ENCODE assay signal across 8 mouse cellular contexts in the genomic region with DNA sequence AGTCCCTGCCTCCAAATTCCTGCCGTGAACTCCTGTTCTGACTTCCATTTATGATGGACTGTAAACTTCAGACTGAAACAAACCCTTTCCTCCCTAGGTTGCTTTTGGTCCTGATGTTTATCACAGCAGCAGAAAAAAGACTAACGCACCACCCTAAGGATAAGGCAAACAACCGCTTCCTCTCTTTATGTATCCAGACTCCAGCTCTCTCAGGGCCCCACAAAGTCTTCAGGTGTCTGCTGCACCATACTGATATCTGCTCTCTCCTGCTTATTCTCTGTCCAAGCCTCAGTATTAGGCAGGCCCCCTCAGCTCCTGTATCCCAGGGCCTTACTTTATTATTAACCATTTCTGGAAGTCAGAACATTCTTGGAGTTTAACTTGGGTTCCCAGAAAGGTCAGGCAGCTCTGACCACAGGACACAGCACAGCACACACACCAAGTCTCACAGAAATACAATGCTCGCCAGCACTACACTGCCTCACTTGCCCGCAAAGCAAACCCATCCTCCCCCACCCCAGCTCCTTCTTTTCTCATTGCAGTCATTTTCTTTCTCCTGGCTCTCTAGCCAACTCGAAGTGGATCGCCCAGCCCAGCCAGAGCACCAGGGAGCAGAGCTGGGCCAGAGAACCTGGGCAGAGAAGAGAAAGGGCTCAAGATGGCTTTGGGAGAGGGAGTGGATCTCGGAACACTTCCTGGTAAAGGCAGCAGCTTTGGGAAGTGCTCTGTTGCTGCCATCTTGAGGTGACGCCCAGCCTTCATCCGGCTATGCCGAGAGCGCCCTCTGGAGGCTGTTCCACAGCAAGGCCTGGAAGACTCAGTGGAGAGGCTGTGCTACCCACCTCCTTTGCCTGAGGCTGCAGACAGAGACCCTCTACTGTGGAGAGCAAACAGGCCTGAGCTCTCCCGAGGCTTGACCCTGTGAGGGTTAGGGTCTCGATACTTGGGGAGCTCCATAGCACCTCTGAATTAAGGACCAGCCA. TPM values are rescaled to one million over a fixed set of nuclear protein-coding genes. Genes with fewer than 3 reads are reported as not detected.
DNase-seq lines count a peak whose midpoint lies in the region; ATAC-seq lines count a peak whose summit lies in the region.

No protein-coding gene starts in this region.

- no peaks in the 10 kb centered on the region for H3K9me3 ChIP-seq in hindbrain, embryonic 13.5 days

- ATAC-seq in hindbrain, embryonic 13.5 days (ENCODE audit: low FRiP score) = peak; percentile 70

- no peak overlapping the region for H3K4me3 ChIP-seq in hindbrain, embryonic 13.5 days

- peak overlapping the region; percentile 63 for H3K27ac ChIP-seq in hindbrain, embryonic 13.5 days

- peak overlapping the region; percentile 44 for H3K4me2 ChIP-seq in hindbrain, embryonic 13.5 days

- 30% methylated on average over 14 of the region's 14 CpGs for WGBS in hindbrain, embryonic 13.5 days

- H3K9ac ChIP-seq in hindbrain, embryonic 13.5 days = peak overlapping the region; percentile 65

- H3K36me3 ChIP-seq in hindbrain, embryonic 13.5 days = no peaks in the 10 kb centered on the region

- peaks cover 27% of the 10 kb centered on the region; the same call in 1 of the 2 replicates for H3K4me1 ChIP-seq in hindbrain, embryonic 13.5 days (replicated peaks)

- DNase-seq in NIH3T3 (ENCODE audit: low read depth) = peak; percentile 97
- DNase-seq in cerebellum, adult 9-11 months = peak; percentile 88
- peak; percentile 73 to 80 for DNase-seq in frontal cortex, postnatal 25 days (ENCODE audit: low spot score in 2 of 2)
- peak; percentile 89 to 92 for DNase-seq in layer of hippocampus, postnatal 14 days (ENCODE audit: low spot score in 2 of 2)
- peak; percentile 93 for DNase-seq in lung, postnatal 10 days
- DNase-seq in ovary, postnatal 14 days (ENCODE audit: low spot score) = peak; percentile 86
- DNase-seq in thymus, postnatal 10 days (ENCODE audit: low spot score in 2 of 2) = peak; percentile 78 to 93

- H3K27me3 ChIP-seq in hindbrain, embryonic 13.5 days = peaks cover 11% of the 10 kb centered on the region

RNA-seq across cellular contexts. Expression of gene Ntn5, which starts 1.4 kb away (rescaled TPM):
- 2.3 and 2.6 TPM in 2 replicates for polyA plus RNA-seq in hindbrain, embryonic 13.5 days (2015; fragmentation: Nextera tagmentation; extraction: Ambion mirVana)
- under 1 TPM; 0.67 to 0.94 TPM for total RNA-seq in layer of hippocampus, postnatal 14 days (2021)

RNA-seq across cellular contexts. Expression of gene Sec1, which starts 11.8 kb away (rescaled TPM):
- 0.40 and 0.86 TPM in 2 replicates for polyA plus RNA-seq in hindbrain, embryonic 13.5 days (2015; fragmentation: Nextera tagmentation; extraction: Ambion mirVana)
- total RNA-seq in layer of hippocampus, postnatal 14 days (2021) = under 1 TPM; 0.24 to 0.41 TPM

RNA-seq across cellular contexts. Expression of gene Fut2, which starts 16.2 kb away (rescaled TPM):
- polyA plus RNA-seq in hindbrain, embryonic 13.5 days (2015; fragmentation: Nextera tagmentation; extraction: Ambion mirVana) = 0.09 and 0.38 TPM in 2 replicates
- under 1 TPM; 0.30 to 0.67 TPM for total RNA-seq in layer of hippocampus, postnatal 14 days (2021)

RNA-seq across cellular contexts. Expression of gene Car11, which starts 17.2 kb away (rescaled TPM):
- 38.5 and 41.6 TPM in 2 replicates for polyA plus RNA-seq in hindbrain, embryonic 13.5 days (2015; fragmentation: Nextera tagmentation; extraction: Ambion mirVana)
- total RNA-seq in layer of hippocampus, postnatal 14 days (2021) = 100 to 1,000 TPM; 110 to 123 TPM

RNA-seq across cellular contexts. Expression of gene Dbp, which starts 22.5 kb away (rescaled TPM):
- 2.9 and 3.6 TPM in 2 replicates for polyA plus RNA-seq in hindbrain, embryonic 13.5 days (2015; fragmentation: Nextera tagmentation; extraction: Ambion mirVana)
- 10 to 100 TPM; 49.7 to 59.1 TPM for total RNA-seq in layer of hippocampus, postnatal 14 days (2021)
